Mouse (Mus musculus) lung, embryonic 14.5 days (tissue): ENCODE measurements around the gene Plpp1. TPM values are rescaled to one million over a fixed set of nuclear protein-coding genes. Genes with fewer than 3 reads are reported as not detected.

Experiments
- ATAC-seq: fragments of 200-750 bp; cut with Nextera tagmentation; 2 replicates; pipeline ENCODE4 v1.8.0; 2017; ENCODE audit warnings: mild to moderate bottlenecking, moderate TSS enrichment, moderate library complexity; ENCODE audit not compliant: insufficient read depth
- DNase-seq: peaks from one replicate; pipeline ENCODE4 v3.0.0-alpha.2; 2015
- H3K27ac ChIP-seq: fragments of 300-500 bp; sonication (generic); 2 replicates; pipeline ENCODE4 v1.5.1; 2014; ENCODE audit warnings: low read depth, mild to moderate bottlenecking, moderate library complexity
- H3K27me3 ChIP-seq: fragments of 300-500 bp; sonication (generic); 2 replicates; pipeline ENCODE4 v1.6.1; 2014; ENCODE audit warnings: low read length, control low read depth; ENCODE audit not compliant: insufficient read depth
- H3K36me3 ChIP-seq: fragments of 300-500 bp; sonication (generic); 2 replicates; pipeline ENCODE4 v1.6.1; 2014; ENCODE audit warnings: control low read depth; ENCODE audit not compliant: insufficient read depth
- H3K4me1 ChIP-seq: fragments of 300-500 bp; sonication (generic); 2 replicates; pipeline ENCODE4 v1.6.1; 2014; ENCODE audit warnings: antibody characterized with exemption, control low read depth; ENCODE audit not compliant: insufficient read depth
- H3K4me2 ChIP-seq: fragments of 300-500 bp; sonication (generic); 2 replicates; pipeline ENCODE4 v1.6.1; 2014; ENCODE audit warnings: mild to moderate bottlenecking
- H3K4me3 ChIP-seq: fragments of 300-500 bp; sonication (generic); 2 replicates; pipeline ENCODE4 v1.5.1; 2014; ENCODE audit warnings: low read depth, low read length
- H3K9ac ChIP-seq: fragments of 300-500 bp; sonication (generic); 2 replicates; pipeline ENCODE4 v1.6.1; 2014
- H3K9me3 ChIP-seq: fragments of 300-500 bp; sonication (generic); 2 replicates; pipeline ENCODE4 v1.6.1; 2016; ENCODE audit warnings: low read depth, low read length, control low read depth
- CTCF ChIP-seq: IDR thresholded peaks from 2 replicates; pipeline ENCODE4 v1.5.1; 2016; ENCODE audit warnings: antibody characterized with exemption, low read depth
- WGBS: fragments of 180-500 bp; shearing (Covaris S2); extraction: QIAGEN DNeasy Blood & Tissue Kit; methylation state at CpG from one replicate; pipeline ENCODE4 v1.1.7; 2014; 5-methylcytosine and 5-hydroxymethylcytosine counted together
- polyA plus RNA-seq: library from polyadenylated mRNA; unstranded; fragments of >200 nt; fragmentation: Nextera tagmentation; extraction: Ambion mirVana; gene quantifications from 2 replicates; pipeline ENCODE4 v1.2.1, GENCODE M21; 2014

Plpp1 gene
- polyA plus RNA-seq, 1 experiment from 2014 or later, result 52.7 TPM

- DNase-seq, result no peak
- Histone ChIP-seq H3K27me3 (no peaks in the 10 kb centered on the region), H3K4me1 (no peaks in the 10 kb centered on the region), H3K4me2 (no peak overlapping the region), H3K36me3 (peaks cover 12% of the 10 kb centered on the region; the same call in 1 of the 2 replicates), H3K9me3 (no peaks in the 10 kb centered on the region), H3K9ac (no peak overlapping the region), H3K4me3 (no peak overlapping the region), H3K27ac (peak overlapping the region; percentile 15; the same call in 1 of the 2 replicates)
- no peak for TF ChIP-seq CTCF
- no peak for ATAC-seq
- 79% methylated on average over 16 of the region's 16 CpGs for WGBS
Measured at GRCm38 (mm10) chr13:112840241-112841087, 39.9 kb downstream of the Plpp1 start.

- WGBS, result 92% methylated on average over 3 of the region's 3 CpGs
- Histone ChIP-seq H3K9me3 (no peaks in the 10 kb centered on the region), H3K27ac (no peak overlapping the region), H3K4me2 (no peak overlapping the region), H3K36me3 (peaks cover 14% of the 10 kb centered on the region; the same call in 1 of the 2 replicates), H3K9ac (no peak overlapping the region), H3K27me3 (no peaks in the 10 kb centered on the region), H3K4me3 (no peak overlapping the region), H3K4me1 (no peaks in the 10 kb centered on the region)
- no peak for TF ChIP-seq CTCF
- no peak for DNase-seq
- ATAC-seq, result no peak
Measured at GRCm38 (mm10) chr13:112845931-112846330, 45.3 kb downstream of the Plpp1 start.

GRCm38 (mm10) chr13:112853710-112854316 is 53.2 kb downstream of the Plpp1 start:
- no peak for TF ChIP-seq CTCF
- H3K9ac ChIP-seq, result no peak overlapping the region
- H3K27me3 ChIP-seq, result no peaks in the 10 kb centered on the region
- no peaks in the 10 kb centered on the region for H3K4me1 ChIP-seq
- no peak for DNase-seq
- H3K4me3 ChIP-seq, result no peak overlapping the region
- peaks cover 14% of the 10 kb centered on the region; the same call in 1 of the 2 replicates for H3K36me3 ChIP-seq
- no peak overlapping the region for H3K4me2 ChIP-seq
- 73% methylated on average over 17 of the region's 17 CpGs for WGBS
- no peak overlapping the region for H3K27ac ChIP-seq
- no peaks in the 10 kb centered on the region for H3K9me3 ChIP-seq
- ATAC-seq, result no peak

GRCm38 (mm10) chr13:112854402-112854801 is 53.8 kb downstream of the Plpp1 start:
- Histone ChIP-seq H3K9ac (no peak overlapping the region), H3K27ac (no peak overlapping the region), H3K4me2 (no peak overlapping the region), H3K4me1 (no peaks in the 10 kb centered on the region), H3K4me3 (no peak overlapping the region), H3K9me3 (no peaks in the 10 kb centered on the region), H3K36me3 (peaks cover 14% of the 10 kb centered on the region; the same call in 1 of the 2 replicates), H3K27me3 (no peaks in the 10 kb centered on the region)
- DNase-seq (peak; percentile 23), ATAC-seq (no peak)
- WGBS, result 61% methylated on average over 6 of the region's 6 CpGs
- TF ChIP-seq CTCF, result peak; percentile 16; the same call in 1 of the 2 replicates

GRCm38 (mm10) chr13:112857921-112858320 is 57.3 kb downstream of the Plpp1 start:
- H3K36me3 ChIP-seq, result peaks cover 33% of the 10 kb centered on the region
- no peak overlapping the region for H3K4me2 ChIP-seq
- DNase-seq (no peak), ATAC-seq (no peak)
- no peak overlapping the region for H3K9ac ChIP-seq
- H3K9me3 ChIP-seq, result no peaks in the 10 kb centered on the region; the same call in 1 of the 2 replicates
- no peak overlapping the region for H3K27ac ChIP-seq
- H3K4me1 ChIP-seq, result 0 out of 2 replicates have a peak, but pooled peaks cover 2% of the 10 kb centered on the region
- TF ChIP-seq CTCF, result no peak
- WGBS, result 83% methylated on average over 7 of the region's 7 CpGs
- no peak overlapping the region for H3K4me3 ChIP-seq
- H3K27me3 ChIP-seq, result no peaks in the 10 kb centered on the region

GRCm38 (mm10) chr13:112859574-112860134 is 59.1 kb downstream of the Plpp1 start:
- Histone ChIP-seq H3K4me3 (no peak overlapping the region), H3K36me3 (peaks cover 43% of the 10 kb centered on the region), H3K27me3 (no peaks in the 10 kb centered on the region), H3K27ac (no peak overlapping the region), H3K9me3 (no peaks in the 10 kb centered on the region; the same call in 1 of the 2 replicates), H3K4me1 (0 out of 2 replicates have a peak, but pooled peaks cover 2% of the 10 kb centered on the region), H3K4me2 (no peak overlapping the region), H3K9ac (no peak overlapping the region)
- no peak for TF ChIP-seq CTCF
- WGBS, result 82% methylated on average over 21 of the region's 21 CpGs
- ATAC-seq (no peak), DNase-seq (no peak)

GRCm38 (mm10) chr13:112860370-112860769 is 59.8 kb downstream of the Plpp1 start:
- 0 out of 2 replicates have a peak, but pooled peaks cover 2% of the 10 kb centered on the region for H3K4me1 ChIP-seq
- no peaks in the 10 kb centered on the region; the same call in 1 of the 2 replicates for H3K9me3 ChIP-seq
- no peak overlapping the region for H3K27ac ChIP-seq
- H3K36me3 ChIP-seq, result peaks cover 49% of the 10 kb centered on the region
- H3K4me2 ChIP-seq, result no peak overlapping the region
- H3K27me3 ChIP-seq, result no peaks in the 10 kb centered on the region
- TF ChIP-seq CTCF, result no peak
- ATAC-seq (no peak), DNase-seq (peak; percentile 15)
- WGBS, result 70% methylated on average over 2 of the region's 2 CpGs
- H3K4me3 ChIP-seq, result no peak overlapping the region
- H3K9ac ChIP-seq, result no peak overlapping the region
